Mouse (Mus musculus) brain, embryonic 14.5 days (tissue): Measurements from ENCODE around the gene Epb41.

Experiments
- CTCF ChIP-seq: fragments of 200-500 bp; IDR thresholded peaks from 2 replicates; pipeline ENCODE4 v1.5.1; 2012; ENCODE audit warnings: inconsistent platforms, mild to moderate bottlenecking, moderate library complexity, borderline replicate concordance; ENCODE audit not compliant: insufficient read depth, insufficient read length; ENCODE audit errors: extremely low read depth
- POLR2A ChIP-seq: fragments of 200-500 bp; IDR thresholded peaks from 2 replicates; pipeline ENCODE4 v1.6.1; 2012; ENCODE audit warnings: mild to moderate bottlenecking, inconsistent platforms, borderline replicate concordance; ENCODE audit not compliant: poor library complexity, insufficient read depth, insufficient read length, severe bottlenecking; ENCODE audit errors: extremely low read depth

- TF ChIP-seq CTCF: no peak
- TF ChIP-seq POLR2A: no peak
These were observed 199.9 kb downstream of the Epb41 start for GRCm38 (mm10) chr4:131875242-131875641.
